Mouse (Mus musculus): ENCODE measurements around the gene Uck2.
A peak's percentile ranks its signal among the peaks of the same experiment; 100 is the strongest.

Gene Uck2

GRCm38 (mm10) chr1:167253579-167253978 lies 31.5 kb downstream of the Uck2 start:
- DNase-seq (ENCODE audit: low spot score in 2 of 2), result no peak

DNA sequence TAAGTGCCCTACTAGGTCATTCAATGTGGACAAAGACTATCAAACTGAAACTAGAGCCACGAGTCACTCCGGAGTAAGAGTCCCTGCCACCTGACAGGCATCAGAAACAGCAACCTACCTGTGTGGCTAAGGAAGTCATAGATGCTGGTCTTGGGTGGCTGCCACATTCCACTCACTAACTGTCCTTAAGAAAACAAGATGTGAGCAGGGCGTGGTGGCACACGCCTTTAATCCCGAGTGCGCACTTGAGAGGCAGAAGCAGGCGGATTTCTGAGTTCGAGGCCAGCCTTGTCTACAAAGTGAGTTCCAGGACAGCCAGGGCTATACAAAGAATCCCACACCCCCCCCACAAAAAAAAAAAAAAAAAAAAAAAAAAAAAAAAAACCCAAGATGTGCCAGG lies 35.2 kb downstream of the Uck2 start:
- no peak for DNase-seq (ENCODE audit: low spot score in 2 of 2)

- DNase-seq (ENCODE audit: low spot score in 2 of 2), result no peak
Observed at GRCm38 (mm10) chr1:167249252-167249651, 35.9 kb downstream of the Uck2 start.

- DNase-seq (ENCODE audit: low spot score in 2 of 2), result no peak
Observed at GRCm38 (mm10) chr1:167247886-167248285, 37.2 kb downstream of the Uck2 start.

DNA sequence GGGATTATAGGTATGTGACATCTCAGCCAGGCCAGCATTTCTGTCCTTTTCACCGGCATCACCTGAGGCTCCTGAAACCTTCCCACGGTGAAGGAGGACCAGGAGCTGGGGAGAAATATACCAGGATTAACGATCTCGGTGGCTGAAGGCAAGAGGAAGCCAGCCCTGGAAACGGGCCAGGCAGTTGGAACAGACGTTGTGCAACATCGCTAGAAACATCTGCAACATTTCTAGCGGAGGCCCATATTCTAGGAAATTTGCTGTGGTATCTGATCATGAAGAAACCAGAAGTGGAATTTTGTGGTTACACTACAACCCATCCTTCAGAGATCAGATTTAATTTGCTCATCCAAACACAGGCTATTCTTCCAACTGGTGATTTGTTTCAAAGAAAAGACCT lies 38.1 kb downstream of the Uck2 start:
- DNase-seq (ENCODE audit: low spot score in 2 of 2), result peak; percentile 15 to 58

GRCm38 (mm10) chr1:167246275-167246674 lies 38.8 kb downstream of the Uck2 start:
- DNase-seq (ENCODE audit: low spot score in 2 of 2), result no peak

DNA sequence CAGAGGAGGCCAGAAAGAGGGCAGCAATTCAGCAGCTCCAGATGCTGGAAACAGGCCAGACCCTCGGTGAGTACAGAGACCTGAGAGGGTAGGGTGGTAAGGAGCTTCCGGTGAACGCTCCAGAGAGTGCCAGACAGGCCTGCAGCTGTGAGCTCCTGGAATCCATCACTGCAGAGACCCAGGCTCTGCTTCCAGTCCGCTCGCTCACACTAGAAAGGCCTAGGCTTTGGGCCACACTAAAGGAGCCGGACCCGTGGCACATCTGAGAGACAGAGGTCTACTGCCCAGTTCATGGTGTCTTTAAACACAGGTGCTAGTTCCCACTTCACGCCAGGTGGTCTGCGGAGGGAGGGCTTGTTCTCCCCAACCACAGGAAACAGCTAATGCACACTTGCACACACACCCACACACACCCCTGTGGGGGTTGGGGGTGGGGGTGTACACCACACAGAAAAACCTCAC lies 39.9 kb downstream of the Uck2 start:
- DNase-seq (ENCODE audit: low spot score in 2 of 2), result peak; percentile 22 to 44

DNA sequence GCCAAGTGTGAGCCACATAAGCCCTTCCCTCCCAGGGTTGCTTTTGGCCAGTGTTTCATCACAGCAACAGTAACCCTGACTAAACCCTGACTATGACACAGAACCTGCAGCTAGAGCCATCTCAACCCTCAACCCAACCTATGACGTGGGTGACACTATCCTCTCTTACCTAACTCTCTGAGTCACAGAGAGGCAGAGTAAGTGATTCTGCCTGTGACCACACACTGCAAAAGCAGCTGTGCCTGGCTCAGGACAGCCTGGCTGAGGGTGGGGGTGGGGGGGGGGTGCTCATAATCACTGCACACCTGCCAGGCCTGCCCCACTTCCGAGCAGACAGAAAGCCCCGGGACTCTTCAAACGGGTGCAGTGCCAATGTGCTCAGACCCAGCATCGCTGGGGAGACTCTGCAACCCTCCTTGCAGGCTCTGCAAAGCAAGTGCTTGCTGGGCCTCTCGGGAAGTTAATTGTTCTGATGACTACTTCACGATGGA lies 42.9 kb downstream of the Uck2 start:
- no peak for DNase-seq (ENCODE audit: low spot score in 2 of 2)

DNA sequence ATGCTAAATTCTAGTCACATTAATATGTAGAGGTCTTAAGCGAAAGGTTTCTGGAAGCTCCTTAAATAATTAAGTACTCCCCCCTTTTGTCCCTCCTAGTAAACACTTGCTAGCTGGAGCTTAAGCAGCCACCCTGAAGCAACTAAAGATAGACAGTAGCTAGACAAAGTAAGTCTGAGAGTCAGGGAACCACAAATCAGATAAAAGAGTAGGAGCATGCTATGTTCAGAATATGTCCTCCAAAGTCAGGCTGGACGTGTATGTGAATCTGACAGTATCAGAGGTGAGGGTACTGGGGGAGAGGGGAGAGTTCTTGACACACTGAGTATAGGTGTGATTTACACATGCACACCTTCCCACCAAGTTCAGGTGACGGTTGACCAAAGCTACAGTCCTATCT lies 43.6 kb downstream of the Uck2 start:
- no peak for DNase-seq (ENCODE audit: low spot score in 2 of 2)

- DNase-seq (ENCODE audit: low spot score in 2 of 2), result no peak
Observed at GRCm38 (mm10) chr1:167240361-167240760, 44.8 kb downstream of the Uck2 start.

DNA sequence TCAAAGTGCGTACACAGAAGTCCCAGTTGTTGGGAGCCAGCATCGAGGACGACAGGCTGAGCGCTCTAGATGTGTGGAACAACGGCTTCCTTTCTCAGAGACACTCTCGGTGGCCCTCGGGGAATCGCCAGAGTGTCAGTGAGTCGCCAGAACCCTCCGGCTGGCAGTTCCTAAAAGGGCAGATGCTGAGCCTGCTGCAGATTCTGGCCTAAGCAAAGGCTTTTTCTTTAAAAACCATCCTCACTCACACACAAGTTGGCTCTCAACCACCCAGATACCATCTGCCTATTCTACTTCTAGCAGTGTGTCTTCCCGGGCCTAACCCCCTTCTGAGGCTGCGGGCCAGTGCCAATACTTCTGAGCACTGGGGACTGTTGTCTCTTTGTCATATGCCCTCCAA lies 45.2 kb downstream of the Uck2 start:
- DNase-seq (ENCODE audit: low spot score in 2 of 2), result no peak

- no peak for DNase-seq (ENCODE audit: low spot score in 2 of 2)
Observed at GRCm38 (mm10) chr1:167237798-167238197, 47.3 kb downstream of the Uck2 start.

DNA sequence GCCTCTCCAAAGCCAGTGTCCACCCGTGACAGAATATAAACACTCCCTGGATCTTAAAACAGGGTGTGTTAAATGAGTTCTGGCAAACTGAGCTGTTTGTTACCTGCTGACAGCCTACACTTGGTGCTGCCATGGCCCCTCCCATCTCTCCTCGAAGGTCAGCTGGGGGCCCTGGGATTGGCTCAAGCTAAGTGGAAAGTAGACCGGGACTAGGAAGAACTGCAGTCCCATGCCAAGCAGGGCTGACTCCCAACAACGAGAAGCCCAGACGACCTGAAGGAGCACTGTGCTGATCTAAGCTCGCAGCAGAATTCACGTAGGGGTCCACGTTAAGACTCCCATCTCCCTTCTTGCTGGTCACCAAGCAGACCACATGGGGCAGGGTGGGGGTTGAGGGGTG lies 48.3 kb downstream of the Uck2 start:
- DNase-seq (ENCODE audit: low spot score in 2 of 2), result no peak

DNA sequence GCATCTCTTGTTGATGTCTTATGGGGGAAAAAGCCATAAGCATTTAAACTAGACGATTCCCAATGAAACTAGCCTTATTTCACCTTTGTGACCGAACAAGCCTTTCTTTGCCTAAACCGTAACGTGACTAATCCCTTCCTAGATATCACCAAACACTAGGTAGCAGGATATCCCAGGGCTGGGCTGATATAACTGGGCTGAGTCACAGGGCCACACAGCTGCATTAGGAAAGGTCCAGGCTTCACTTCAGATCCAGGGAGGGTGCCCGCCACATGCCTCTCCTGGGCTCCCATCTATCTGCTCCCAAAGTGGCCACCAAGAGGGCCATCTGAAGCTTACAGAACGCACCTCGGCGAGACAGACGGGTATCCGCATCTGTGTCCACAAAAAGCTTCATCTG lies 50.8 kb downstream of the Uck2 start:
- no peak for DNase-seq (ENCODE audit: low spot score in 2 of 2)

DNA sequence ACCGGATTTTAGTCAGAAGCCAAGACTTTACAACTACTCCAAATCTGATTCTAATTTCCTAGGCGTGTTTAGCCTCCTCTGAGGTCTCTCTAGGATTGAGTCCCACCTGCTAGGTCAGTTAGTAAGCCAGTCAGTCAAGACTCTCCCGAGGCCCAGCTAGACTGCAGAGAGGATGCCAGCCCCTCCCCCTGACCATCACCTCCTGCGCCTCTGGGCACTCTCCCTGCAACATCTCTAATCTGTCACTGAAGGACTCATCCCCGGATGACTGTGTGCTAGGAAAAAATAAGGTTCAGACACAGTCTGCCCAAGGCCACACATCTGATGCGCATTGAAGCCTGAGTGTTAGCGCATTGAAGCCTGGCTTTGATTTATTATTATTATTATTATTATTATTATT lies 52.2 kb downstream of the Uck2 start:
- no peak for DNase-seq (ENCODE audit: low spot score in 2 of 2)

GRCm38 (mm10) chr1:167231612-167232283 lies 53.4 kb downstream of the Uck2 start:
- no peak for DNase-seq (ENCODE audit: low spot score in 2 of 2)

- DNase-seq (ENCODE audit: low spot score in 2 of 2), result no peak
Observed at GRCm38 (mm10) chr1:167230930-167231611, 54.0 kb downstream of the Uck2 start.

GRCm38 (mm10) chr1:167222382-167223010 lies 62.6 kb downstream of the Uck2 start:
- DNase-seq (ENCODE audit: low spot score in 2 of 2), result no peak

- DNase-seq (ENCODE audit: low spot score in 2 of 2), result peak; percentile 70 to 85
Observed at GRCm38 (mm10) chr1:167220303-167221174, 64.6 kb downstream of the Uck2 start.

DNA sequence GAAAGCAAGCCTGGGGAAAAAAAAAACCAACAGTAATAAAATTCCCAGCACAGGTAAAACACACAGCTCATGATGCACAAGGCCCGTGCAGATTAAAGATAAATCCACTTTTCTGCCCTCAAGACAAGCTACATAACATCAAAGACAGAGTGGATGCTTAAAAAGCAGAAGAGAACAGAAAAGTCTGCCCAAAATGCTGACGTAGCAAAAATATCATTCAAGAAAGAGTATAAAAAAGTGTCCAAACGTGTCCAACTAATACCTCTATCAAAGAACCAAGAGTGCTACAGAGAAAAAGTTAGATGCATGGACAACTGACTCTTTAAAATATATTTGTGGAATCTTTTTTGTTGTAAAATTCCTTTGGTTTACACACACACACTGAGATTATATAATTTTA lies 69.7 kb downstream of the Uck2 start:
- DNase-seq (ENCODE audit: low spot score in 2 of 2), result no peak

DNA sequence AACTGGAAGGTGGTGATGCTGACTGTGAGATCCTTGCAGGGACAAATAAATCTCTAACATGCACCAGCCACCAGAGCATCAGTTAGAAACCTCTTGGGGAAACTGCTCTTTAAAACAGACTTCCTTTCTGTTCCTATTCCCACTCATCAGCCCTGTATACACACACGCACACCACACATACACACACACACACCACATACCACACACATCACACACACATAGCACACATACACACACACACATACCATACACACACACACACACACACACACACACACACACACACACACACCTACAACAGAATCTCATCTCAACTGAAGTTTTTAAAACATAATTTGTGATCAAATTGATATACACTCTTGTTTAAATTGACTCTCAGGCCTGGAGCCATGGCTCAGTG lies 72.4 kb downstream of the Uck2 start:
- no peak for DNase-seq (ENCODE audit: low spot score in 2 of 2)

Measured in spleen, postnatal 10 days (tissue).